Mouse (Mus musculus): ENCODE results near the gene Bik.

DNA sequence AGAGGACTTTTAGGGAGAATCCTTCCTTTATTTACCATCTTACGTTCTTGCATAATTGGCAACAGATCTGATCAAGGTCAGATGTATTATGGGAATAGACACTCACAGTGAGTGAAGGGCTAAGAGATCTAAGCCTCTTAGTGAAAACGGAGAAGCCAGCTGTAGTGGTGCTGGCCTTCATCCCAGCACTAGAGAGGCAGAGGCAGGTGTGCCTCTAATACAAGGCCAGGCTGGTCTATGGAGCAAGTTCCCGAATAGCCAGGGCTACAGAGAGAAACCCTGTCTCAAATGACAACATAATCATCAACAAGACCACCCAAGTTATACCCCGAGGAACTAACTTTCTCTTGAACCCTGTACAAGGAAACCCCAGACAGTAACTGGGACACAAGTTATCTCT, 56.3 kb downstream of the Bik start:
- TF ChIP-seq POLR2A (IDR thresholded peaks at IDR 0.05; ENCODE audit: borderline replicate concordance, extremely low read depth, low read depth, low read length) = no peak
- no peak for TF ChIP-seq CTCF (IDR thresholded peaks at IDR 0.05; ENCODE audit: insufficient read depth, low read length)

All from lung, adult 2 months (tissue).